Mouse (Mus musculus): Measurements from ENCODE around the gene Cbln3. TPM values are rescaled to one million over a fixed set of nuclear protein-coding genes. Genes with fewer than 3 reads are reported as not detected.

Cbln3 gene
- polyA plus RNA-seq (2017; shearing (Covaris generic)) = 0.18 TPM

GRCm38 (mm10) chr14:55884166-55884565 is at the start of gene Cbln3:
Gene Cbln3 (minus strand): TSS chr14:55884392.

GRCm38 (mm10) chr14:55899701-55900413 is 15.7 kb upstream of the Cbln3 start, which contains the start of gene Sdr39u1:
Gene Sdr39u1 (minus strand): TSS chr14:55900293.

GRCm38 (mm10) chr14:55884713-55885113 is 521 bp upstream of the Cbln3 start, which contains the start of gene Khnyn:
Gene Khnyn (plus strand): TSS chr14:55884947.

GRCm38 (mm10) chr14:55853621-55854285 is 30.4 kb downstream of the Cbln3 start, which contains the start of gene Nynrin:
Gene Nynrin (plus strand): TSS chr14:55854010.

Other genes starting within 250 kb of the Cbln3 start
- gene Ipo4, start 248.4 kb downstream of the Cbln3 start, polyA plus RNA-seq (2017; shearing (Covaris generic)) = 49.8 TPM
- 2.1 TPM for gene Gm49378, start 246.5 kb downstream of the Cbln3 start, polyA plus RNA-seq (2017; shearing (Covaris generic))
- 74.7 TPM for gene Tm9sf1, start 240.6 kb downstream of the Cbln3 start, polyA plus RNA-seq (2017; shearing (Covaris generic))
- gene Tssk4, start 234.2 kb downstream of the Cbln3 start, polyA plus RNA-seq (2017; shearing (Covaris generic)) = 0.51 TPM
- gene Mdp1, start 223.9 kb downstream of the Cbln3 start, polyA plus RNA-seq (2017; shearing (Covaris generic)) = 44.7 TPM
- 33.1 TPM for gene Gmpr2, start 212.5 kb downstream of the Cbln3 start, polyA plus RNA-seq (2017; shearing (Covaris generic))
- 239 TPM for gene Nedd8, start 212.3 kb downstream of the Cbln3 start, polyA plus RNA-seq (2017; shearing (Covaris generic))
- gene Tinf2, start 202.6 kb downstream of the Cbln3 start, polyA plus RNA-seq (2017; shearing (Covaris generic)) = 189 TPM
- gene Tgm1, start 170.5 kb downstream of the Cbln3 start, polyA plus RNA-seq (2017; shearing (Covaris generic)) = not detected
- 85.5 TPM for gene Rabggta, start 162.1 kb downstream of the Cbln3 start, polyA plus RNA-seq (2017; shearing (Covaris generic))
- 23.0 TPM for gene Dhrs1, start 138.7 kb downstream of the Cbln3 start, polyA plus RNA-seq (2017; shearing (Covaris generic))
- 49.5 TPM for gene Nop9, start 138.7 kb downstream of the Cbln3 start, polyA plus RNA-seq (2017; shearing (Covaris generic))
- not detected for gene Cideb, start 125.9 kb downstream of the Cbln3 start, polyA plus RNA-seq (2017; shearing (Covaris generic))
- gene Ltb4r2, start 123.0 kb downstream of the Cbln3 start, polyA plus RNA-seq (2017; shearing (Covaris generic)) = 0.21 TPM
- gene Ltb4r1, start 118.4 kb downstream of the Cbln3 start, polyA plus RNA-seq (2017; shearing (Covaris generic)) = not detected
- gene Adcy4, start 100.3 kb downstream of the Cbln3 start, polyA plus RNA-seq (2017; shearing (Covaris generic)) = not detected
- gene Ripk3, start 95.5 kb downstream of the Cbln3 start, polyA plus RNA-seq (2017; shearing (Covaris generic)) = 74.2 TPM
- gene Nfatc4, start 61.2 kb downstream of the Cbln3 start, polyA plus RNA-seq (2017; shearing (Covaris generic)) = 0.37 TPM
- 0.21 TPM for gene Nynrin, start 30.4 kb downstream of the Cbln3 start, polyA plus RNA-seq (2017; shearing (Covaris generic))
- gene Khnyn, start 555 bp upstream of the Cbln3 start, polyA plus RNA-seq (2017; shearing (Covaris generic)) = 104 TPM
- gene Sdr39u1, start 15.9 kb upstream of the Cbln3 start, polyA plus RNA-seq (2017; shearing (Covaris generic)) = 35.6 TPM
- not detected for gene Cma1, start 60.3 kb upstream of the Cbln3 start, polyA plus RNA-seq (2017; shearing (Covaris generic))
- gene Cma2, start 66.6 kb upstream of the Cbln3 start, polyA plus RNA-seq (2017; shearing (Covaris generic)) = not detected
- not detected for gene Mcpt1, start 133.6 kb upstream of the Cbln3 start, polyA plus RNA-seq (2017; shearing (Covaris generic))
- gene Mcpt9, start 146.1 kb upstream of the Cbln3 start, polyA plus RNA-seq (2017; shearing (Covaris generic)) = not detected
- not detected for gene Mcpt2, start 157.6 kb upstream of the Cbln3 start, polyA plus RNA-seq (2017; shearing (Covaris generic))
- gene Mcpt4, start 177.9 kb upstream of the Cbln3 start, polyA plus RNA-seq (2017; shearing (Covaris generic)) = not detected
- gene Mcpt8, start 200.9 kb upstream of the Cbln3 start, polyA plus RNA-seq (2017; shearing (Covaris generic)) = not detected
- gene Ctsg, start 218.2 kb upstream of the Cbln3 start, polyA plus RNA-seq (2017; shearing (Covaris generic)) = not detected
- not detected for gene Gzme, start 236.2 kb upstream of the Cbln3 start, polyA plus RNA-seq (2017; shearing (Covaris generic))
- gene Gzmd, start 248.2 kb upstream of the Cbln3 start, polyA plus RNA-seq (2017; shearing (Covaris generic)) = not detected